Mouse (Mus musculus): ENCODE results near the gene B3galt6.
A peak's percentile ranks its signal among the peaks of the same experiment; 100 is the strongest.

Gene B3galt6

GRCm38 (mm10) chr4:155991211-155991907 is 1.1 kb downstream of the B3galt6 start:
- DNase-seq (ENCODE audit: extremely low spot score): peak; percentile 7

- DNase-seq (ENCODE audit: extremely low spot score): no peak
These were observed 8.7 kb downstream of the B3galt6 start for GRCm38 (mm10) chr4:155983788-155984187.

- DNase-seq (ENCODE audit: extremely low spot score): no peak
These were observed 10.9 kb downstream of the B3galt6 start for GRCm38 (mm10) chr4:155981436-155982082.

DNA sequence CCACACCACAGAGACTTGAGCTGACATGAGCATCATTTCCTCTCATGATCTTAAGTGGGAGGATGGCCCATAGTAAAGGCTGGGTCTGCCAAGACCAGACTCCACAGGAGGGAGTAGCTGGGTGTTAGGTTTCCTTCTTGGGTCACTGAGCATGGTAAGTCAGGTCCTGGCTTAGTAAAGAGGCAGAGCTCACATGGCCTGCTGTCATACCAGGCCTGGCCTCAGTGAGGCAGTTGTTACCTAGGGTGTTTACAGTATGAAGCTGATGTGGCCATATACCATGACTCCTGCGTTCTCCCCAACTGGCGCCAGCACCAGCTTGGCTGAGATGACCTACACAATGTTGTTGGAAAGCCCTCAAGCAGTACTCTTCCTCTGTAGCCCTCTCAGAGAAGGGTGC is 19.2 kb downstream of the B3galt6 start:
- no peak for DNase-seq (ENCODE audit: extremely low spot score)

DNA sequence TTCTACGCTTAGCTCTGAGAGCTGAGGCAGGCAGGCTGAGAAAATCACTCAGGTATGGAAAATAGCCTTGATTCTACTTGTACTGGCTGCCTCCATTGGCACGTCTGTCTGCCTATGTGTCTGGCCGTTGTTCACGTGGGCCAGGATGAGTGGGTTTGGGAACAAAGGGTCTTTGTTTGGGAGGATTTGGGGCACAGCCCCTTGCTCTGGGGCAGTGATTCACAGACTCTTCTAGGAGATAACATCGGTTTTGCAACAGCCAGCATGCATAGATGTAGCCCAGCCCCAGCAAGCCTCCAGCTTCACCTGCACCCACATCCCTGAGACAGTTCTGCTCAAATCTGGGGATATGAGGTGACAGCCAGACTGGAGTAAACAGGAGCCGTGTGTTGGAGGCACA is 19.8 kb downstream of the B3galt6 start:
- DNase-seq (ENCODE audit: extremely low spot score): no peak

DNA sequence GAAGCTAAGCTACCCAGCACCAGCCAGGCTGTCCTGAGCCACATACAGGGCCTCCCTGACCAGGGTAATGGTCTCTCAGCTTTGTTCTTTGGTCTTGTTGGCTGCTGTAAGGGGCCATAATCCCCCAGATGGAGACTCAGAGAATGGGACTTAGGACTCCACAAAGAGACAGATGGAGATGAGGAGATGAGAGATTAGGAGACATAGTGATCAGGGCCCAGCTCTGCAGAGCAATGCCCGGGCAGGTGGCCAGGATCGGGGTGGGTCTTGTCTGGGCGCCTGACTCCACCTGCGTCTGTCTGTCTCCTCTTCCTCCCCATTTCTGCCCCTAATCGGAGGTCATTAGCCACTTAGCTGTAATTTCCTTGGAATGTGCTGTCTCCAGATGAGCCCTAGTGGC is 22.2 kb downstream of the B3galt6 start:
- DNase-seq (ENCODE audit: extremely low spot score): no peak

- DNase-seq (ENCODE audit: extremely low spot score): no peak
These were observed 23.3 kb downstream of the B3galt6 start for GRCm38 (mm10) chr4:155969043-155969653.

DNA sequence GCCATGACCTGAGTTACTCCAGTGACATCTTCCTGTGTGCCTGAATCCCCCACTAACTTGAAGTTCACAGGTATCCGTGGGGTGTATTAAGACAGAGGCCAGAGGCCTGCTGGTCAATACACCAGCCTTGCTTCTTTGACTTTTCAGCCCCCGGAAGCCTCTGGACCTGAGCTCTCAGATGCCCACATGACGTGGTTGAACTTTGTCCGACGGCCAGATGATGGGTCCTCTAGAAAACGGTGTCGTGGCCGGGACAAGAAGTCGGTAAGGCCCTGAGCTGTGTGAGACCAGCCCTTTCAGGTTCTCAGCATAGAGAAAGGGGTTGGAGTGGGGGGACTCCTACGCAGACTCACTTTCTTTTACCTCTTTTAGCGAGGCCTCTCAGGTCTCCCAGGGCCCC is 28.1 kb downstream of the B3galt6 start:
- no peak for DNase-seq (ENCODE audit: extremely low spot score)

DNA sequence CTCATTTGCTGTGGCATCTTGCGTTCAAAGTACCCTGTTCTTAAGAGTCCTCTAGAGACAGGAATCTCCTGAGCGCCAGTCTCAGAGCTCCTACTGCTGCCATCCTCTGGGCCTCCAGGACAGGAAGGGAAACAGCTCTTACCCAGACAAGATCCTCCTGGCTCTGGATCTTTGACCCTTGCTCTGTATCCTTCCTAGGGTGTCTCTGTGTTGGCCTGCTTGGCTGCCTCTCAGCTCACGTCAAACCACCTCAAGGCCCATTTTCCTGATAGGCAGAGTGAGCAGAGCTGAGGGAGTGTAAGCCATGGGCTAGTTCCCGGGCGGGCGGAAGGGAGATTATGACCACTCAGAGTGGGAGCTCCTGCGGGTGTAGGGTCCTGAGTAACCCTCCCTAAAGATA is 29.3 kb downstream of the B3galt6 start:
- DNase-seq (ENCODE audit: extremely low spot score): no peak

DNA sequence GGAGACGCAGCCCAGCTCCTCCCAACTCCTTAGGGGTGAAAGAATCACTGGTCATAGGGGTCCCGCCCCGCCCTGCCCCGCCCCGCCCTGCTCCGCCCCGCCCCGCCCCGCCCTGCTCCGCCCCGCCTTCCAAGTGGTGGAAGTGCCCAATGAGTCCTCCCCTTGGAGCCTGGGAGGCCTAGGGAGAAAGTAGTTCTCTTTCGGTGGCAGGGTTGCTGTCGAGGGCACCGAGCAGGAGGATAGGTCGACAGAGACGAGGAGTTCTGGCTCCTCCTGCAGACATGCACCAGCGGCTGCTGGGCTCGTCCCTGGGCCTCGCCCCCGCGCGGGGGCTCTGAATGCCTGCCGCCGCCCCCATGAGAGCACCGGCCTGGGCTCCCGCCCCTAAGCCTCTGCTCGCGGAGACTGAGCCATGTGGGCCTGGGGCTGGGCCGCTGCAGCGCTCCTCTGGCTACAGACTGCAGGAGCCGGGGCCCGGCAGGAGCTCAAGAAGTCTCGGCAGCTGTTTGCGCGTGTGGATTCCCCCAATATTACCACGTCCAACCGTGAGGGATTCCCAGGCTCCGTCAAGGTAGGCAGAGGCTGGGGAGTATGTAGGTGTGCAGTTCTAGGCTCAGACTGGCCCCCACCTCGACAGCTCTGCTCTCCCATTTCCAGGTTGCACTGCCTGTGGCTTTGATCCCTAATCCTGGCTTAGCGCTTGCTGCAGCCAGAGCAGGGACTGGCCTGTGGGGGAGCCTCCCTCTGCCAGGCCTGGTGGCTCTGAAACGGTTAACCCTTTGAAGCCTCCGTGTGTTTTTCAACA is 30.1 kb downstream of the B3galt6 start, which contains the start of gene C1qtnf12:
Gene C1qtnf12, plus strand, starts transcription at position 152 of the 805 bp plus-strand sequence.
- peak; percentile 80 for DNase-seq (ENCODE audit: extremely low spot score)

DNA sequence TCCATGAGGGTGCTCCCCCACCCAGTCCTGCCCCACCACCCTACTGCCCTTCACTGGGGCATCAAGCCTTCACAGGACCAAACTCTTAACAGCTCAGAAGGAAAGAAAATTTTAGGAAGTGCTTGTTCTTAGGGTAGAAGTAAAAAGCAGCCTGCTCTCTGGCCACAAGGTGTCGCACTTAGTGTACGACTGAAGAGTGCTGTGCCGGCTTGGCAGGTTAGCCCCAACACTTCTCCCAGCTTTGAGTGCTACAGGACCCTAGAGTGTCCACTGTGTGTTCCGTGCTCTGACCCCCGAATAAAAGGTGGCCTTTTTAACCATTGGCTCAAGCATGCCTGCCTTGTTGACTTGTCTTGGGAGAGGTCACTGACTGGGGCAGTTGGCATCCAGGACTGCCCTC is 33.2 kb downstream of the B3galt6 start:
- DNase-seq (ENCODE audit: extremely low spot score): peak; percentile 72

DNA sequence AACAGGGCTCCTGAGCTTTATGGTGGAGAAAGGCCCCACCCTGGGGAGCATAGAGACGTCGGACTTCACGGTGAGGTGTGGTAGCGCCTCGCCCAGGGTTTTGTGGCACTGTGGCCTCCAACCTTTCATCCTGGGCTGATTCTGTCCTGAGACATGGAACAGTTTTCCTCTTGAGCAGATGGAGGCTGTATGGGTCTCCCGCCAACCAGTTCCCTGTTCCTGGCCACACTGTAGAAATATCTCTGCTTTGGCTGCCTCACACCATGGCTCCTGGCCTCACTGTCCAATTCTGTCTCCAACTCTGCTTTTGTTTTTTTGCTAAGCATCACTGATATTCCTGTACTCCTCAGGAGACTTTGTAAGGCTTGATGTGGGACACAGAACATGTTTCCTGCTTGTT is 37.0 kb downstream of the B3galt6 start:
- DNase-seq (ENCODE audit: extremely low spot score): no peak

- DNase-seq (ENCODE audit: extremely low spot score): no peak
These were observed 45.4 kb downstream of the B3galt6 start for GRCm38 (mm10) chr4:155947094-155947493.

DNA sequence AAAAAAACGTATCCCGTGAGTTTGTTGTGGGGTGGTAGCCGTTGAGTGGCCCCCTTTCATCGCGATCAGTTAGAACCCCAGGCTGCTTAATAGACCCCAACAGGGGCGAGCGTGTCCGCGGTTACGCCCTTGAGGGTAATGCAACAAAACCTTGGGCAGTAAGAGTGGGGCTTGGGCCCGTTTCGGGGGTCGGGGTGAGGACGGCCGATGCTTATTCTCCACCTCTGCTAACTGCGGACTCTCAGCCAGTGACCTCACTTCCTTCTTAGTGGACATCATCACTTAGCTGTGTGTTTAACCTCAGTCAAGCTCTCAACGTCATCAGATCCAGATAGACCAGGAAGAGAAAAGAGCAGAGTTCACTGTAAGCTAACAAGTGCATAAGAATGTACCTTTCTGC is 48.2 kb downstream of the B3galt6 start:
- no peak for DNase-seq (ENCODE audit: extremely low spot score)

GRCm38 (mm10) chr4:155943534-155944249 is 48.8 kb downstream of the B3galt6 start, which contains the start of gene Ube2j2:
TSS of gene Ube2j2 (plus strand) at chr4:155943831.
- DNase-seq (ENCODE audit: extremely low spot score): peak; percentile 99

DNA sequence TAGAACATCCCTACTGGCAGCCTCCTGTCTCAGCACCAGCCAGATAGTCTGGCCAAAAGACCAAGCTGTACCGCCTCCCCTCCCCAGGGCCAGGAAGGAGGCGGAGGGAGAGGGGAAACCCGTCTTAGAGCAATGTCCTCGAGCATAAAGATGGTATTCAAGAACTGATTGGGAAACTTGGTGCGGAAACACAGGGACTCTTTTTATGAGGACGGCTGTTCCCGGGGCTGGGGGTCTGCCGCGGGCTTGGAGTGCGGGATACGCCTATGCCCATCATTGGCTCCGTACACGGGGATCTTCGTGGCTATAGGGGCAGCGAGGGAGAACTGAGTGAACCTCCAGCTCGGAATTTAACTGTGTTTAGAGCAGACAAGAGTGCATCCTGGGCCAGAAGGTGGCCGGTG is 49.4 kb downstream of the B3galt6 start:
- DNase-seq (ENCODE audit: extremely low spot score): no peak
